23 mouse cellular contexts compared by ENCODE assay signal in the genomic region with DNA sequence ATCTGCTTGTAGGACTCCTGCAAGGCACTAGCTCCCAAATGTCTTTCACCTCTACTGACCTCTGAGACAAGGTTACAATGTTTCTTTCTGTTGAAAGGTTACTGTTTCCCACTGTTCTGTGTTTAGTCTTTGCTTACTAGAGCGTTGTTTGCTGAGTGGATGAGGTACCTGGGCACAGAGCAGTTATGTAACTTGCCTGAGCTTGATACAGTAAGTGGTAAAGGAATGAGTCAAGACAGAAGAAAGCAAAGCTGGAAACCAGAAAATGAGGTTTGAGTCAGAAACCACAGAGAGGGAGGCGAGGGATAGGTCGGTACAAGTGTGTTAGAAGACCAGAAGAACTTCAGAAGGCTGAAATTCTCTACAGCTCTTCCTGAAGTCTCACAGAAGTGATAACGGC. TPM values are rescaled to one million over a fixed set of nuclear protein-coding genes. Genes with fewer than 3 reads are reported as not detected.
DNase-seq lines count a peak whose midpoint lies in the region; ATAC-seq and TF ChIP-seq lines count a peak whose summit lies in the region.
"Had no signal": no experiment of that assay in that cellular context is flagged by ENCODE, and none has a peak within 500 bp of the region (broad histone marks: within the 10 kb centered on the region; RNA-seq: fewer than 3 reads in every experiment).

No protein-coding gene starts in this region.

- POLR2A ChIA-PET in Patski (lab: Charles Lee), result no interaction called here

- no peak for TF ChIP-seq CTCF in Patski (IDR thresholded peaks at IDR 0.05)

- CTCF ChIA-PET in Patski (lab: Charles Lee), result interaction anchor here (1.0 to 1.7 kb wide), 3 partner anchors 9 to 62 kb away, joined by 3 to 4 read pairs (median 3); no protein-coding TSS in a partner anchor

- ATAC-seq in kidney, embryonic 14.5 days (ENCODE audit: low FRiP score, low TSS enrichment), result no peak
- peak; percentile 4 for ATAC-seq in Patski
- no peak for ATAC-seq in forebrain, embryonic 14.5 days
- ATAC-seq: hindbrain, embryonic 16.5 days; midbrain, embryonic 15.5 days had no signal

- H3K4me2 ChIP-seq in kidney, embryonic 14.5 days (replicated peaks; ENCODE audit: low read depth, low read length), result no peak overlapping the region
- H3K4me2 ChIP-seq in forebrain, embryonic 14.5 days (ENCODE audit: low read length), result no peak overlapping the region
- H3K4me2 ChIP-seq: forebrain, embryonic 12.5 days; limb, embryonic 12.5 days; liver, embryonic 13.5 days; lung, embryonic 15.5 days; midbrain, embryonic 15.5 days had no signal

- no peak overlapping the region for H3K27ac ChIP-seq in kidney, embryonic 14.5 days (ENCODE audit: low read depth, low read length)
- H3K27ac ChIP-seq in forebrain, embryonic 14.5 days (ENCODE audit: low read depth, low read length), result no peak overlapping the region
- H3K27ac ChIP-seq: forebrain, embryonic 12.5 days; heart, adult 2 months; limb, embryonic 12.5 days; liver, embryonic 13.5 days; lung, embryonic 15.5 days; midbrain, embryonic 15.5 days had no signal

- H3K27me3 ChIP-seq in kidney, embryonic 14.5 days (ENCODE audit: control insufficient read depth, insufficient read depth, low read length), result no peaks in the 10 kb centered on the region
- H3K27me3 ChIP-seq in Patski, result no peaks in the 10 kb centered on the region
- no peaks in the 10 kb centered on the region for H3K27me3 ChIP-seq in forebrain, embryonic 14.5 days (replicated peaks; ENCODE audit: control insufficient read depth, insufficient read depth, low read length)
- H3K27me3 ChIP-seq: forebrain, embryonic 12.5 days; limb, embryonic 12.5 days; liver, embryonic 13.5 days; lung, embryonic 15.5 days; midbrain, embryonic 15.5 days had no signal

- DNase-seq in kidney, adult 9 months, result peak; percentile 44
- DNase-seq in 3T3-L1 (ENCODE audit: low read depth, low spot score) (peak; percentile 41), Patski (ENCODE audit: low read depth, low spot score) (no peak)
- DNase-seq in naive thymus-derived CD4-positive, alpha-beta T cell, adult 2 months (ENCODE audit: low read depth), result peak; percentile 62
- no peak for DNase-seq in forebrain, embryonic 14.5 days (ENCODE audit: low spot score)
- no peak for DNase-seq in spleen, postnatal 10 days (ENCODE audit: low spot score in 2 of 2)
- DNase-seq: B cell, adult 2 months; cerebellum, adult 2 months; gastrocnemius, postnatal 10 days; heart, adult 2 months; kidney, adult 11 months; kidney, postnatal 25 days; liver, embryonic 13.5 days; right cerebral cortex, postnatal 14 days; spleen, adult 18-20 months; thymus, adult 2 months had no signal

- H3K4me3 ChIP-seq in kidney, embryonic 14.5 days (ENCODE audit: low read length), result no peak overlapping the region
- H3K4me3 ChIP-seq in forebrain, embryonic 14.5 days (ENCODE audit: low read depth, low read length), result no peak overlapping the region
- H3K4me3 ChIP-seq: forebrain, embryonic 12.5 days; heart, adult 2 months; limb, embryonic 12.5 days; liver, embryonic 13.5 days; lung, embryonic 15.5 days; midbrain, embryonic 15.5 days; myocyte had no signal

- no peaks in the 10 kb centered on the region for H3K36me3 ChIP-seq in kidney, embryonic 14.5 days (ENCODE audit: control insufficient read depth, insufficient read depth, low read length)
- no peaks in the 10 kb centered on the region for H3K36me3 ChIP-seq in forebrain, embryonic 14.5 days (ENCODE audit: control insufficient read depth, insufficient read depth, low read length)
- H3K36me3 ChIP-seq: forebrain, embryonic 12.5 days; limb, embryonic 12.5 days; liver, embryonic 13.5 days; lung, embryonic 15.5 days; midbrain, embryonic 15.5 days had no signal

- H3K9ac ChIP-seq in kidney, embryonic 14.5 days (ENCODE audit: low read depth, low read length), result no peak overlapping the region
- no peak overlapping the region for H3K9ac ChIP-seq in forebrain, embryonic 14.5 days (ENCODE audit: low read length)
- H3K9ac ChIP-seq: forebrain, embryonic 12.5 days; limb, embryonic 12.5 days; liver, embryonic 13.5 days; lung, embryonic 15.5 days; midbrain, embryonic 15.5 days had no signal

- in situ Hi-C loops in Patski (cut with MboI; ENCODE audit: low pct_unique_long_range_greater_than_20kb), result no loop called here

- no peaks in the 10 kb centered on the region for H3K9me3 ChIP-seq in kidney, embryonic 14.5 days (ENCODE audit: control insufficient read depth, low read length)
- H3K9me3 ChIP-seq in forebrain, embryonic 14.5 days (replicated peaks; ENCODE audit: control insufficient read depth, low read length), result no peaks in the 10 kb centered on the region
- H3K9me3 ChIP-seq: forebrain, embryonic 12.5 days; liver, embryonic 13.5 days; lung, embryonic 15.5 days; midbrain, embryonic 15.5 days had no signal

- no peaks in the 10 kb centered on the region for H3K4me1 ChIP-seq in kidney, embryonic 14.5 days (ENCODE audit: control insufficient read depth, insufficient read depth, low read length)
- H3K4me1 ChIP-seq in forebrain, embryonic 14.5 days (ENCODE audit: control insufficient read depth, insufficient read depth, low read length), result no peaks in the 10 kb centered on the region
- H3K4me1 ChIP-seq: forebrain, embryonic 12.5 days; limb, embryonic 12.5 days; lung, embryonic 15.5 days; midbrain, embryonic 15.5 days had no signal

- WGBS in kidney, embryonic 14.5 days, result 90% methylated on average over 4 of the region's 4 CpGs
- WGBS in forebrain, embryonic 14.5 days, result 91% methylated on average over 4 of the region's 4 CpGs

RNA-seq across cellular contexts. Expression of gene Bcl10, which starts 5.8 kb away (rescaled TPM):
- 52.5 and 54.5 TPM in 2 replicates for polyA plus RNA-seq in kidney, embryonic 14.5 days (2014; fragmentation: Nextera tagmentation; extraction: Ambion mirVana)
- 51.4 TPM for polyA plus RNA-seq in Patski (2021)
- polyA plus RNA-seq in forebrain, embryonic 14.5 days (2014; fragmentation: Nextera tagmentation; extraction: Ambion mirVana), result 41.7 and 50.4 TPM in 2 replicates

RNA-seq across cellular contexts. Expression of gene 2410004B18Rik, which starts 21.0 kb away (rescaled TPM):
- polyA plus RNA-seq in kidney, embryonic 14.5 days (2014; fragmentation: Nextera tagmentation; extraction: Ambion mirVana), result 55.7 and 63.5 TPM in 2 replicates
- polyA plus RNA-seq in Patski (2021), result 44.8 TPM
- polyA plus RNA-seq in forebrain, embryonic 14.5 days (2014; fragmentation: Nextera tagmentation; extraction: Ambion mirVana), result 76.4 and 83.3 TPM in 2 replicates

Comparison
In these comparisons a context has a peak if more than half of its experiments do, and no peak if none do; other contexts are left out.
1. DNase-seq: peak in kidney, adult 9 months (single experiment), 3T3-L1 (single experiment) and naive thymus-derived CD4-positive, alpha-beta T cell, adult 2 months (single experiment); none in Patski (single experiment), forebrain, embryonic 14.5 days (single experiment) and spleen, postnatal 10 days (0 of 2).